Mouse (Mus musculus): Measurements from ENCODE around the gene Gli3. TPM values are rescaled to one million over a fixed set of nuclear protein-coding genes. Genes with fewer than 3 reads are reported as not detected.

Gli3 gene
- polyA plus RNA-seq, 1 experiment = not detected

DNA sequence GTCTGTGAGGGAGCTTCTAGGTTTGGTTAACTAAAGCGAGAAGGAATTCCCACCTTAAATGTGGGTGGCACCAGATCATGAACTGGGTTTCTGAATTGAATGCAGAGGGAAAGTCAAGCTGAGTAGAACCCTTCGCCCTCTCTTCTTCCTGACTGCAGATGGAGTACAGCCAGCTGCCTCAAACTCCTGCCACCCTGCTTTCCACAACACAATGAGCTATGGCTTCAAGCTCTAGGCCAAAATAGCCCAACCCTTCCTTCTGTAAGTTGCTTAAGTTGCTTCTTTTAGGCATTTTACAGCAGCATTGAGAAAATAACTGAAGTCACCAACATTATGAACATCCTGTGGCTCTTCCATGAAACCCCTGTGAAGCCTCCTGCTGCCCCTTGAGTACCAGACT lies 136.7 kb downstream of the Gli3 start:
- Histone ChIP-seq H3K27me3 (ENCODE audit: control insufficient read depth) (no peaks in the 10 kb centered on the region), H3K4me1 (ENCODE audit: control insufficient read depth) (no peaks in the 10 kb centered on the region), H3K9me3 (ENCODE audit: control insufficient read depth, low read length) (no peaks in the 10 kb centered on the region), H3K4me3 (replicated peaks) (no peak overlapping the region), H3K36me3 (ENCODE audit: control insufficient read depth) (no peaks in the 10 kb centered on the region)
- TF ChIP-seq GATA1 (IDR thresholded peaks at IDR 0.05; ENCODE audit: low read length) = no peak
- TF ChIP-seq TAL1 (IDR thresholded peaks at IDR 0.05; ENCODE audit: low read length) = no peak

DNA sequence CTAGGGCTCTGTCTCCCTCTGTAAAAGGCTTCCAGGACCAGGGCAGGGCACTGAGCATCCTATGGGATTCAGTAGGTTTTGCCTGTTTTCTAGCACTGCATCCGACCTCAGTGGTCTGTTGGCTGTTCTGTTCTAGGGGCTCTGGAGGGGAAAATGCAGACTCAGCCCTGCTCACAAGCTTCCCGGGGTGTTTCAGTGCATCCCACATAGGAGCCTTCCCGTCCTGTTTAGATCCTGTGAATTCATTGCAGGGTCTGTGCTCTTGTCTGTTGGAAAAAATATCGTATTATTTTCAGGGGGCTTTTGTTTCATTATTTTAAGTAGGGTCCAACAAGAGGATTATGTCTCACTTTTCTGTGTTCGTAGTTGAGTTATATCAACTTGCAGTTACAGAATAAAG lies 139.1 kb downstream of the Gli3 start:
- no peaks in the 10 kb centered on the region for H3K4me1 ChIP-seq (ENCODE audit: control insufficient read depth)
- H3K27me3 ChIP-seq (ENCODE audit: control insufficient read depth) = no peaks in the 10 kb centered on the region
- H3K4me3 ChIP-seq (replicated peaks) = no peak overlapping the region
- no peaks in the 10 kb centered on the region for H3K36me3 ChIP-seq (ENCODE audit: control insufficient read depth)
- no peak for TF ChIP-seq GATA1 (IDR thresholded peaks at IDR 0.05; ENCODE audit: low read length)
- no peak for TF ChIP-seq TAL1 (IDR thresholded peaks at IDR 0.05; ENCODE audit: low read length)
- no peaks in the 10 kb centered on the region for H3K9me3 ChIP-seq (ENCODE audit: control insufficient read depth, low read length)

DNA sequence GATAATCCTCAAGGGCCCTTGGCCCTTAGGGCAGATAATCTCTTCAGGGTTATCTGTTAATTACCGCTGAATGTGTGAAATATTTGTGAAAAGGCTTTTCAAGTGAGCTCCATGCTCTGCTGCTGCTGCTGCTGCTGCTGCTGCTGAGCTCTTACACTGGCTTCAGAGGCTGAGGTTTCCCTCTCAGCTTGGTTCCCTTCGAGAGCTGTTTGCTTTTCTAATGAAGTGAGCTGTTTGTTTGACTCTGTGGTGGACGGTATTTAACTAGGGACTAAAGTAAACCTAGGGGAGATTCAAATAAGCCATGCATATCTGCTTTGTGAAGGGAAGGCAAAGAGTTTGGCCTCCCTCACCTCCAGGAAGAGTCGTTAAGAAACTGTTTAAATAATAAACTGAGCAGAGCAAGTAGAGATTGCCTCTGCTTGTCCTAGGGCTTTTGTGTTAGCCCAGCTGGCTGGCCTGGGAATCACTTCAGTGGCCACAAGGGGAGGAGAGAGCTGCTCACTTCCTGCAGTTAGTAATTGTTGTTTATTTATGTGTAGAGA lies 139.7 kb downstream of the Gli3 start:
- no peaks in the 10 kb centered on the region for H3K27me3 ChIP-seq (ENCODE audit: control insufficient read depth)
- TF ChIP-seq TAL1 (IDR thresholded peaks at IDR 0.05; ENCODE audit: low read length) (no peak), GATA1 (IDR thresholded peaks at IDR 0.05; ENCODE audit: low read length) (no peak)
- no peaks in the 10 kb centered on the region for H3K9me3 ChIP-seq (ENCODE audit: control insufficient read depth, low read length)
- no peak overlapping the region for H3K4me3 ChIP-seq (replicated peaks)
- no peaks in the 10 kb centered on the region for H3K4me1 ChIP-seq (ENCODE audit: control insufficient read depth)
- no peaks in the 10 kb centered on the region for H3K36me3 ChIP-seq (ENCODE audit: control insufficient read depth)

DNA sequence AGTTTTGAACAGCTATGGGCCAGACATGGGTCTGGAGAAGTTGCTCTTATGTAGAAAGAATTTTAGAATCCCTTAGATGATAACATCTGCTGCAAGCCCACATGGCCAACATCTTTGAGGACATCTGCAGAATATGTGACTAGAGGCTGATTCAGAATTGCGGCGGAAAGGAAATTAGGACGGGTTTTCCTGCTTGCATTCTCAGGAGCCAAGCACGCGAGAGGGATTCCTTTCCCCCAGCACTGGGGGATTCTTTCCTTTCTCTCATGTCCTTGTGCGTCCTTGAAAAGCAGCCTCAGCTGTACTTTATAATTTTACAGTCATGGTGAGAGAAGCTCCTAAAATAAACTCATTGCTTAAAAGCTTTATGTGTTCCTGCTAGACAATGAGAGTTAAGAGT lies 141.0 kb downstream of the Gli3 start:
- no peaks in the 10 kb centered on the region for H3K9me3 ChIP-seq (ENCODE audit: control insufficient read depth, low read length)
- H3K4me3 ChIP-seq (replicated peaks) = no peak overlapping the region
- no peaks in the 10 kb centered on the region for H3K27me3 ChIP-seq (ENCODE audit: control insufficient read depth)
- H3K4me1 ChIP-seq (ENCODE audit: control insufficient read depth) = no peaks in the 10 kb centered on the region
- H3K36me3 ChIP-seq (ENCODE audit: control insufficient read depth) = no peaks in the 10 kb centered on the region
- TF ChIP-seq TAL1 (IDR thresholded peaks at IDR 0.05; ENCODE audit: low read length) (no peak), GATA1 (IDR thresholded peaks at IDR 0.05; ENCODE audit: low read length) (no peak)

DNA sequence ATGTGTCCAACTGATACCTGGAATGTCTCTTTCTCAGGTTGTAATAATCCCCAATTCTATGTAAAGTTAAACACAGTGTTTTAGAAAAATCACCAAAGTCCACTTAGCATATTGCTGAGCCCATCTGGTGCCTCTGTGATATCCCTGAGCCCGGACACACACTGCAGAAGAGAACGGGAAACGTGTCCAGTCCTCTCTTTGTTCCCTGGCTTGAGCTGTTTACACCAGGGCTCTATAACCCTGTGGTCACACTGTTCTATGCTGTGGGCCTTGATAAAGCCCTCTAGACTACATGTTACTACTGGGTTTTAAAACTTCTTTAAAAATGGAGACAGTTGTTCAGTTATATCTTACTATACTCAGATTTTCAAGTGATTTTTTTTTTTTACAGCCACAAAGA lies 154.4 kb downstream of the Gli3 start:
- no peak for TF ChIP-seq TAL1 (IDR thresholded peaks at IDR 0.05; ENCODE audit: low read length)
- Histone ChIP-seq H3K4me3 (replicated peaks) (no peak overlapping the region), H3K27me3 (ENCODE audit: control insufficient read depth) (no peaks in the 10 kb centered on the region), H3K4me1 (ENCODE audit: control insufficient read depth) (no peaks in the 10 kb centered on the region), H3K9me3 (ENCODE audit: control insufficient read depth, low read length) (no peaks in the 10 kb centered on the region), H3K36me3 (ENCODE audit: control insufficient read depth) (no peaks in the 10 kb centered on the region)

DNA sequence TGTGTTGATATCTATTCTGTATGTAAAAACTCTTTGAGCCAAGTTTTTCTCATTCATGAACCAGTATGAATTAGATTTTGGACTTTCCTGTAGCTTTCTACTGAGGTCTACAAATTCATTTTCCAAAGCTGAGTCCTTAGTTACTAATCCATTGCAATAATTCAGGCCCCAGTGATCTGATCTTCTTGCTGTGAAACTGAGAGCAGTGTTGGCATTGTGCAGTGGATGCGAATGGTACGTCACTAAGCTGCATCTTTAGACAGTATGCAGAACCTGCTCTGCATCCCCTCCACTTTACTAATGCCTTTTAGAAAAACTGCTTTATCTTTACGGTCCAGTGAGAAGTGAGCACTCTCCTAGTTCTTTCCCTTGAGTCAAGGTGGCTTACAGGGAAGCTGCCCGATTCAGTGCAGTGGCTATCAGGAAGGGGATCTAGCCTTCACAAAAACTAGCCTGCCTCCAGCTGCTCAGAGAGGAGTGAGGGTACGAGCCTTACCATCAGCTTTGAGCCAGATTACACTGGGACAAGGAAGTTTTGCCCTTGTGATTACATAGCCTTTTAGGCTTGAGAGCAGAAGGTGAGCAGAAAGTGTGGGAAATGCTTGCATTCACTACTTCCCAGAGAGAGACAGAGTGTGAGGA lies 155.1 kb downstream of the Gli3 start:
- Histone ChIP-seq H3K4me3 (replicated peaks) (no peak overlapping the region), H3K9me3 (ENCODE audit: control insufficient read depth, low read length) (no peaks in the 10 kb centered on the region), H3K27me3 (ENCODE audit: control insufficient read depth) (no peaks in the 10 kb centered on the region), H3K4me1 (ENCODE audit: control insufficient read depth) (no peaks in the 10 kb centered on the region), H3K36me3 (ENCODE audit: control insufficient read depth) (no peaks in the 10 kb centered on the region)
- TF ChIP-seq TAL1 (IDR thresholded peaks at IDR 0.05; ENCODE audit: low read length) = no peak
- no peak for TF ChIP-seq GATA1 (IDR thresholded peaks at IDR 0.05; ENCODE audit: low read length)

DNA sequence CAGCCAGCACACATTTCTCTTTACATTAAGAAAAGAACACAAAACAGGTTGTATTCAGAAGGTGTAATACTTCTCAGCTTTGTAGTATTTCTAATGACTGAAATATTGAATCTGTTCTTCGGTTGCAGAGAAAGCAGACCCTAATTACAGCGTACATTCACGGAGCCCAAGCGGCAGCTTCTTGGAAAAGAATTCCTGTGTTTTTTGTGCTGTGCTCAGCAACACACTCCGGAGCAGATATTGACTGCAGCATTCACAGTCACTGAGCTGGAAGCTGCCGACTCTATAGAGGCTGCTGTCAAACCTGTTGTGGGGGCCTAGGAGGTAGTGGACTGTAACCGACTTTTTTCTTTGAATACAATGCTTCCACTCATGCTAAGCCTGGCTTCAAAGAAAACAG lies 158.0 kb downstream of the Gli3 start:
- Histone ChIP-seq H3K36me3 (ENCODE audit: control insufficient read depth) (no peaks in the 10 kb centered on the region), H3K9me3 (ENCODE audit: control insufficient read depth, low read length) (no peaks in the 10 kb centered on the region), H3K27me3 (ENCODE audit: control insufficient read depth) (no peaks in the 10 kb centered on the region), H3K4me3 (replicated peaks) (no peak overlapping the region), H3K4me1 (ENCODE audit: control insufficient read depth) (no peaks in the 10 kb centered on the region)
- TF ChIP-seq GATA1 (IDR thresholded peaks at IDR 0.05; ENCODE audit: low read length) (no peak), TAL1 (IDR thresholded peaks at IDR 0.05; ENCODE audit: low read length) (no peak)

DNA sequence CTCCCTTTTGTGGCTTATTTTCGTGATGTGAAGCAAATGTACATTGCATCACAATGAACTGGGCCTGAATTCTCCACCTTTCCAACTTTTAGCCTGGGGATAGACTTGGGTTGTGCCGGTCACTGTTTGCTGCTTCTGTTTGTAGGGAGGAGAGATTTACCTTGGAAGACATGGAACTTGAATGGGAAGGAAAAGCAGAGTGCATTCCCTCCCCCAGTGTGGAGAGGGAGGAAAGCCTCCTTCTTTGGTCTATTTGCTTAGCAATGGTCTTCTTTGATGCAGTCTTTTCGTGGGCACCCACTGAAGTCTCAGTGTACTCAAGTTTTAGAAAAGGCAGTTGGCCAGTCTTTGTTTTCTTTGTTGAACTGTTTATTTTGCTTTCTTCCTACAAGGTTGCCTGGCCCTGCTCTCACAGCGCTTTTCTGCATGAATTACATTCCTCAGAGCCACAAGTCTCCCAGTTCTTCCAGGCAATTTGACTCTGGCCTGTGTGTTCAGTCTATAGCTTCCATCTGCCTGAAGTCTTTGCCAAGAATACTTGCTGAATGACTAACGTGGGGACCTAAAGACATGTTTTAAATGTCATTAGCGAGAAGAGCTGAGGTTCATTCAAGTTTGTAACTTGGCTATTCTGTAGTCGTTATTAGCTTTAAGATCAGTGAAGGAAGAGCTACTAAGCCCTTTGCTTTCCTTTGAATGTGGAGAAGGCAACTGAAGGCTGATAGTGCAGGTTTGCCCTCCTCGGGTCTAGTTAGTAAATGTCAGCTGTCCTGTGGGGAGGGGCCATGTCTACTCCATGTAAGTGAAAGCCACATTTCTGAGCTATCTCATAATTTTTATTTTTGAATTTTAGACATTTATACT lies 161.7 kb downstream of the Gli3 start:
- Histone ChIP-seq H3K27me3 (ENCODE audit: control insufficient read depth) (no peaks in the 10 kb centered on the region), H3K4me1 (ENCODE audit: control insufficient read depth) (no peaks in the 10 kb centered on the region), H3K4me3 (replicated peaks) (no peak overlapping the region), H3K9me3 (ENCODE audit: control insufficient read depth, low read length) (no peaks in the 10 kb centered on the region), H3K36me3 (ENCODE audit: control insufficient read depth) (no peaks in the 10 kb centered on the region)
- TF ChIP-seq GATA1 (IDR thresholded peaks at IDR 0.05; ENCODE audit: low read length) = no peak
- TF ChIP-seq TAL1 (IDR thresholded peaks at IDR 0.05; ENCODE audit: low read length) = no peak

DNA sequence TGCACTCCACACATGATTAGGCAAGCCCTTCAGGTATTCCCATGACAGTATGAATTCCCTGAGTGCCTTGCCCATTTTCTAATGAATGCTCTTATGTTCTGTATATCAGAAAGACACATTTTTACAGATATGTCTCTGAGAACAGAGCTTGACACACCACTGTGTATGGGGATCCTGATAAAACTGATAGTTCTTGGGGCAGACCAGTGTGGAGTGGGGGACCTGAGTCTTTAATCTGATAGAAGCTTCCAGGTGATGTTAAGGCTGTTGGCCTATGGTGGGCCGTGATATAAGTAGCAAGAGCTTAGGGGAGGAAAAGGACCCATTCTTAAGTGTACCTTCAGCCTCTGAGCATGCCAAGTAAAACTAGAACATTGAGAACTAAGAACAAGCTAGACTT lies 178.5 kb downstream of the Gli3 start:
- Histone ChIP-seq H3K4me3 (replicated peaks) (no peak overlapping the region), H3K36me3 (ENCODE audit: control insufficient read depth) (no peaks in the 10 kb centered on the region), H3K4me1 (ENCODE audit: control insufficient read depth) (no peaks in the 10 kb centered on the region), H3K9me3 (ENCODE audit: control insufficient read depth, low read length) (no peaks in the 10 kb centered on the region), H3K27me3 (ENCODE audit: control insufficient read depth) (no peaks in the 10 kb centered on the region)
- TF ChIP-seq TAL1 (IDR thresholded peaks at IDR 0.05; ENCODE audit: low read length) (no peak), GATA1 (IDR thresholded peaks at IDR 0.05; ENCODE audit: low read length) (no peak)
